Mouse (Mus musculus) layer of hippocampus, adult 8-10 months (tissue): ENCODE data around the gene Bri3. TPM values are rescaled to one million over a fixed set of nuclear protein-coding genes. Genes with fewer than 3 reads are reported as not detected.

Experiments used
- DNase-seq, 2 experiments: peaks; one replicate each; pipeline ENCODE4 v3.0.0; 2022; ENCODE audit warnings: low spot score in 2 of 2
- total RNA-seq, 4 experiments: library from RNA; stranded (reverse); gene quantifications; 2 replicates each; pipeline ENCODE4 v1.2.4; 2022

Bri3 gene
- total RNA-seq, 4 experiments from 2014 or later = 55.7 to 78.1 (median 67.5) TPM

GRCm38 (mm10) chr5:144418456-144418855 lies 174.2 kb downstream of the Bri3 start:
- DNase-seq = no peak

- no peak for DNase-seq
These were observed 175.8 kb downstream of the Bri3 start for GRCm38 (mm10) chr5:144420001-144420400.

GRCm38 (mm10) chr5:144426697-144427096 lies 182.5 kb downstream of the Bri3 start:
- no peak for DNase-seq

- DNase-seq = no peak
These were observed 183.6 kb downstream of the Bri3 start for GRCm38 (mm10) chr5:144427861-144428260.

GRCm38 (mm10) chr5:144431481-144431880 lies 187.2 kb downstream of the Bri3 start:
- peak in 1 of 2 experiments; percentile 3 for DNase-seq

- no peak for DNase-seq
These were observed 195.2 kb downstream of the Bri3 start for GRCm38 (mm10) chr5:144439286-144440040.

- DNase-seq = no peak
These were observed 197.6 kb downstream of the Bri3 start for GRCm38 (mm10) chr5:144441831-144442271.

GRCm38 (mm10) chr5:144446475-144447225 lies 202.4 kb downstream of the Bri3 start:
- DNase-seq = peak in 1 of 2 experiments; percentile 18

GRCm38 (mm10) chr5:144447226-144447616 lies 203.0 kb downstream of the Bri3 start:
- DNase-seq = no peak

GRCm38 (mm10) chr5:144447975-144448374 lies 203.7 kb downstream of the Bri3 start:
- no peak for DNase-seq

- no peak for DNase-seq
These were observed 208.7 kb downstream of the Bri3 start for GRCm38 (mm10) chr5:144452776-144453455.

GRCm38 (mm10) chr5:144457623-144458287 lies 213.5 kb downstream of the Bri3 start:
- DNase-seq = no peak

- DNase-seq = no peak
These were observed 222.8 kb downstream of the Bri3 start for GRCm38 (mm10) chr5:144466987-144467386.

GRCm38 (mm10) chr5:144473056-144473455 lies 228.8 kb downstream of the Bri3 start:
- DNase-seq = no peak

GRCm38 (mm10) chr5:144479677-144480171 lies 235.5 kb downstream of the Bri3 start:
- no peak for DNase-seq

- peak; percentile 8 to 21 for DNase-seq
These were observed 239.6 kb downstream of the Bri3 start for GRCm38 (mm10) chr5:144483659-144484375.

GRCm38 (mm10) chr5:144491308-144491707 lies 247.1 kb downstream of the Bri3 start:
- no peak for DNase-seq
